Mouse (Mus musculus): ENCODE results near the gene Vmn2r97. TPM values are rescaled to one million over a fixed set of nuclear protein-coding genes. Genes with fewer than 3 reads are reported as not detected.
"Not testable (repeated sequence)": the region's sequence is repeated elsewhere in the genome, so short reads cannot be mapped to it uniquely, and the experiment has no call there.

Vmn2r97 gene
- 0.13 TPM in 1 of 2 replicates, not detected in the other for polyA plus RNA-seq (2012; ENCODE audit: insufficient read depth, low replicate concordance)

- not testable (repeated sequence) for H3K4me1 ChIP-seq; H3K36me3 ChIP-seq (replicated peaks; ENCODE audit: low read length); H3K27me3 ChIP-seq (replicated peaks)
Observed at GRCm38 (mm10) chr17:18914000-18914399, at the start of gene Vmn2r97. Vmn2r97 (plus strand) TSS chr17:18914300.

GRCm38 (mm10) chr17:18882436-18882835, 31.7 kb upstream of the Vmn2r97 start:
- H3K27me3 ChIP-seq (replicated peaks); H3K9me3 ChIP-seq; H3K36me3 ChIP-seq (replicated peaks; ENCODE audit: low read length); H3K4me3 ChIP-seq (replicated peaks); H3K4me1 ChIP-seq: not testable (repeated sequence)

More at GRCm38 (mm10) chr17:18914000-18914399, at the start of gene Vmn2r97:
- H3K9me3 ChIP-seq; H3K4me3 ChIP-seq (replicated peaks): not testable (repeated sequence)

GRCm38 (mm10) chr17:18889745-18890329, 24.3 kb upstream of the Vmn2r97 start:
- Histone ChIP-seq H3K4me3 (replicated peaks) (no peak overlapping the region), H3K4me1 (no peaks in the 10 kb centered on the region), H3K9me3 (no peaks in the 10 kb centered on the region), H3K36me3 (replicated peaks; ENCODE audit: low read length) (no peaks in the 10 kb centered on the region), H3K27me3 (replicated peaks) (no peaks in the 10 kb centered on the region)
- no peak for TF ChIP-seq GATA1 (IDR thresholded peaks at IDR 0.05; ENCODE audit: borderline replicate concordance, low read length)
- TF ChIP-seq FLI1 (IDR thresholded peaks at IDR 0.05; ENCODE audit: low read length), result no peak

GRCm38 (mm10) chr17:18957800-18958199, 43.7 kb downstream of the Vmn2r97 start:
- H3K27me3 ChIP-seq (replicated peaks); H3K4me3 ChIP-seq (replicated peaks); H3K4me1 ChIP-seq; H3K36me3 ChIP-seq (replicated peaks; ENCODE audit: low read length): not testable (repeated sequence)
- peaks cover 32% of the 10 kb centered on the region for H3K9me3 ChIP-seq

GRCm38 (mm10) chr17:18968371-18969275, 54.5 kb downstream of the Vmn2r97 start:
- H3K4me1 ChIP-seq, result no peaks in the 10 kb centered on the region
- H3K36me3 ChIP-seq (replicated peaks; ENCODE audit: low read length), result no peaks in the 10 kb centered on the region
- no peak for TF ChIP-seq FLI1 (IDR thresholded peaks at IDR 0.05; ENCODE audit: low read length)
- no peak for TF ChIP-seq GATA1 (IDR thresholded peaks at IDR 0.05; ENCODE audit: borderline replicate concordance, low read length)
- H3K27me3 ChIP-seq (replicated peaks), result no peaks in the 10 kb centered on the region
- H3K9me3 ChIP-seq, result peaks cover 21% of the 10 kb centered on the region
- no peak overlapping the region for H3K4me3 ChIP-seq (replicated peaks)

Other genes with a start within 250 kb of the Vmn2r97 start
- not detected in 2 replicates for gene Vmn2r98, start 139.2 kb downstream of the Vmn2r97 start, polyA plus RNA-seq (2012; ENCODE audit: insufficient read depth, low replicate concordance)

Measured in megakaryocyte, embryonic 14.5 days (primary cell).